Mouse (Mus musculus) CH12.LX (cell line): ENCODE results near the gene Snrnp35. TPM values are rescaled to one million over a fixed set of nuclear protein-coding genes. Genes with fewer than 3 reads are reported as not detected.
A peak's percentile ranks its signal among the peaks of the same experiment; 100 is the strongest.

Source experiments
- DNase-seq: peaks from one replicate; pipeline ENCODE4 v3.0.0-alpha.2; 2013; ENCODE audit errors: extremely low read depth
- H3K27ac ChIP-seq: 2 replicates; pipeline ENCODE4 v1.5.1; 2012; ENCODE audit warnings: low read depth, mild to moderate bottlenecking, control low read depth, moderate library complexity; ENCODE audit not compliant: insufficient read depth
- H3K27me3 ChIP-seq: replicated peaks from 2 replicates; pipeline ENCODE3; 2012; ENCODE audit warnings: inconsistent platforms
- H3K36me3 ChIP-seq, 2 experiments: replicated peaks in 1 of 2; 2 replicates each; pipeline versions ENCODE3 to v1.6.1; 2012; ENCODE audit warnings: inconsistent platforms in 1 of 2, low read length in 1 of 2, mild to moderate bottlenecking in 1 of 2, mixed read lengths in 1 of 2, moderate library complexity in 1 of 2; ENCODE audit not compliant: control insufficient read depth in 1 of 2, insufficient read depth in 1 of 2
- H3K4me1 ChIP-seq, 2 experiments: 2 replicates each; pipeline ENCODE4 v1.6.1; 2012; ENCODE audit warnings: inconsistent platforms in 1 of 2, moderate library complexity in 1 of 2; ENCODE audit not compliant: insufficient read depth in 2 of 2, control insufficient read depth in 1 of 2
- H3K4me2 ChIP-seq: 2 replicates; pipeline ENCODE4 v1.6.1; 2012; ENCODE audit warnings: low read depth, mild to moderate bottlenecking, control low read depth; ENCODE audit not compliant: poor library complexity, insufficient read depth, severe bottlenecking
- H3K4me3 ChIP-seq, 3 experiments: fragments of 150-350 bp in 1 of 3; sonication (generic) in 1 of 3; replicated peaks in 1 of 3; 2 replicates each; pipeline versions ENCODE3 to v1.5.1; 2011 to 2012; ENCODE audit warnings: low read depth in 2 of 3, low read length in 2 of 3, mild to moderate bottlenecking in 2 of 3, moderate library complexity in 2 of 3, control low read depth in 1 of 3, improper control_type of control experiment in 1 of 3, inconsistent platforms in 1 of 3, mixed read lengths in 1 of 3; ENCODE audit not compliant: poor library complexity in 1 of 3
- H3K79me2 ChIP-seq: replicated peaks from 2 replicates; pipeline ENCODE4 v1.6.1; 2012; ENCODE audit warnings: mild to moderate bottlenecking, moderate library complexity; ENCODE audit not compliant: control insufficient read depth, poor library complexity, insufficient read depth, severe bottlenecking; ENCODE audit errors: extremely low read depth
- H3K9ac ChIP-seq: 2 replicates; pipeline ENCODE4 v1.6.1; 2012; ENCODE audit warnings: low read depth, mild to moderate bottlenecking, control low read depth, moderate library complexity; ENCODE audit not compliant: insufficient read depth
- H3K9me3 ChIP-seq: replicated peaks from 2 replicates; pipeline ENCODE3; 2012; ENCODE audit warnings: low read length, inconsistent platforms, mixed read lengths
- CHD1 ChIP-seq: IDR thresholded peaks from 2 replicates; pipeline ENCODE4 v1.6.1; 2012; ENCODE audit warnings: low read depth, low read length, improper control_type of control experiment, inconsistent platforms
- CHD2 ChIP-seq: IDR thresholded peaks from 2 replicates; pipeline ENCODE4 v1.6.1; 2011; ENCODE audit warnings: low read length, improper control_type of control experiment
- EP300 ChIP-seq: IDR thresholded peaks from 2 replicates; pipeline ENCODE4 v1.6.1; 2011; ENCODE audit warnings: low read length, improper control_type of control experiment
- HCFC1 ChIP-seq: IDR thresholded peaks from 2 replicates; pipeline ENCODE4 v1.6.1; 2012; ENCODE audit warnings: low read depth, mild to moderate bottlenecking, inconsistent platforms, low read length, improper control_type of control experiment
- IRF4 ChIP-seq: IDR thresholded peaks from 2 replicates; pipeline ENCODE4 v1.6.1; 2014; ENCODE audit warnings: low read depth, mild to moderate bottlenecking, inconsistent platforms, low read length, improper control_type of control experiment
- JUN ChIP-seq: IDR thresholded peaks from 2 replicates; pipeline ENCODE4 v1.6.1; 2011; ENCODE audit warnings: low read depth, mild to moderate bottlenecking, low read length, improper control_type of control experiment, moderate library complexity; ENCODE audit not compliant: insufficient read depth
- MAX ChIP-seq: IDR thresholded peaks from 2 replicates; pipeline ENCODE4 v1.6.1; 2011; ENCODE audit warnings: low read length, improper control_type of control experiment
- MAZ ChIP-seq: IDR thresholded peaks from 2 replicates; pipeline ENCODE4 v1.6.1; 2012; ENCODE audit warnings: low read depth, mild to moderate bottlenecking, inconsistent platforms, low read length, improper control_type of control experiment, moderate library complexity
- MEF2A ChIP-seq: IDR thresholded peaks from 2 replicates; pipeline ENCODE4 v1.6.1; 2014; ENCODE audit warnings: low read depth, mild to moderate bottlenecking, inconsistent platforms, low read length, improper control_type of control experiment, borderline replicate concordance
- MXI1 ChIP-seq: IDR thresholded peaks from 2 replicates; pipeline ENCODE4 v1.6.1; 2011; ENCODE audit warnings: mild to moderate bottlenecking, low read depth, low read length, improper control_type of control experiment
- NELFE ChIP-seq: IDR thresholded peaks from 2 replicates; pipeline ENCODE4 v1.6.1; 2011; ENCODE audit warnings: low read depth, low read length, improper control_type of control experiment
- NRF1 ChIP-seq: IDR thresholded peaks from 2 replicates; pipeline ENCODE4 v1.6.1; 2014; ENCODE audit warnings: low read depth, mild to moderate bottlenecking, inconsistent platforms, low read length, improper control_type of control experiment, moderate library complexity
- PAX5 ChIP-seq: IDR thresholded peaks from 2 replicates; pipeline ENCODE4 v1.6.1; 2012; ENCODE audit warnings: low read length, inconsistent platforms, mixed read lengths
- POLR2A ChIP-seq: IDR thresholded peaks from 2 replicates; pipeline ENCODE4 v1.6.1; 2011; ENCODE audit warnings: low read depth, mild to moderate bottlenecking, improper control_type of control experiment, low read length
- POLR2AphosphoS2 ChIP-seq: IDR thresholded peaks from 2 replicates; pipeline ENCODE4 v1.6.1; 2011; ENCODE audit warnings: low read depth, low read length, improper control_type of control experiment
- RAD21 ChIP-seq: IDR thresholded peaks from 2 replicates; pipeline ENCODE4 v1.6.1; 2011; ENCODE audit warnings: low read depth, mild to moderate bottlenecking, low read length, improper control_type of control experiment, moderate library complexity
- SMC3 ChIP-seq: IDR thresholded peaks from 2 replicates; pipeline ENCODE4 v1.6.1; 2011; ENCODE audit warnings: low read depth, low read length, improper control_type of control experiment
- TBP ChIP-seq: conservative IDR thresholded peaks from 2 replicates; pipeline ENCODE4 v1.6.1; 2011; ENCODE audit warnings: low read depth, low read length, improper control_type of control experiment
- TCF12 ChIP-seq: IDR thresholded peaks from 2 replicates; pipeline ENCODE4 v1.6.1; 2014; ENCODE audit warnings: low read depth, mild to moderate bottlenecking, inconsistent platforms, low read length, improper control_type of control experiment
- USF2 ChIP-seq: conservative IDR thresholded peaks from 2 replicates; pipeline ENCODE4 v1.6.1; 2011; ENCODE audit warnings: low read depth, low read length, improper control_type of control experiment
- ZKSCAN1 ChIP-seq: IDR thresholded peaks from 2 replicates; pipeline ENCODE4 v1.6.1; 2012; ENCODE audit warnings: low read depth, inconsistent platforms, low read length, improper control_type of control experiment, borderline replicate concordance
- ZMIZ1 ChIP-seq: IDR thresholded peaks from 2 replicates; pipeline ENCODE4 v1.6.1; 2012; ENCODE audit warnings: low read depth, mild to moderate bottlenecking, inconsistent platforms, low read length, improper control_type of control experiment
- ZNF384 ChIP-seq: IDR thresholded peaks from 2 replicates; pipeline ENCODE4 v1.6.1; 2012; ENCODE audit warnings: low read depth, low read length, improper control_type of control experiment, inconsistent platforms
- dilution Hi-C: fragments of 300-500 bp; cut with MboI; formaldehyde crosslinking; loops from 2 replicates; pipeline ENCODE4 v1.14.3; 2020; ENCODE audit warnings: low sequenced_read_pairs; ENCODE audit not compliant: extremely low pct_unique_long_range_greater_than_20kb, extremely low pct_ligation_motif_present
- in situ Hi-C: fragments of 300-500 bp; cut with MboI; formaldehyde crosslinking; loops from 3 replicates; pipeline ENCODE4 v1.14.3; 2019; ENCODE audit warnings: low sequenced_read_pairs, low pct_ligation_motif_present, low pct_unique_long_range_greater_than_20kb, mixed read lengths
- polyA plus RNA-seq: library from polyadenylated mRNA; unstranded; fragments of >175 nt; gene quantifications from 2 replicates; pipeline ENCODE4 v1.2.1, GENCODE M21; 2012; ENCODE audit warnings: low read depth; ENCODE audit not compliant: insufficient read length
- total RNA-seq, 2 experiments: library from RNA; depleted of rRNA; stranded (reverse); fragments of 300-350 nt in 1 of 2; fragments of >200 nt in 1 of 2; gene quantifications; 2 replicates each; pipeline ENCODE4 v1.2.3; 2012 to 2014

Gene Snrnp35
- total and polyA plus RNA-seq, 3 experiments = 13.9 to 29.0 (median 27.4) TPM

GRCm38 (mm10) chr5:124446301-124446881 lies 36.5 kb upstream of the Snrnp35 start:
- in situ Hi-C loops (loop anchor here (25.0 kb wide), 1 partner anchor 416 kb away; the partner anchor contains the start of genes Ccdc92 and Zfp664), dilution Hi-C loops (no loop called here)
- H3K27me3 ChIP-seq = no peaks in the 10 kb centered on the region
- peaks cover 16 to 63% of the 10 kb centered on the region in 2 experiments for H3K4me1 ChIP-seq
- peaks cover 40 to 56% of the 10 kb centered on the region in 2 experiments for H3K36me3 ChIP-seq
- H3K27ac ChIP-seq = peak overlapping the region; percentile 77
- peaks cover 92% of the 10 kb centered on the region for H3K79me2 ChIP-seq
- peak overlapping the region; percentile 69 to 88 (median 76) for H3K4me3 ChIP-seq
- H3K4me2 ChIP-seq = peak overlapping the region; percentile 64
- H3K9ac ChIP-seq = peak overlapping the region; percentile 92
- H3K9me3 ChIP-seq = no peaks in the 10 kb centered on the region
- peak; percentile 90 for DNase-seq
- no peak for TF ChIP-seq SMC3
- TF ChIP-seq ZNF384 = no peak
- TF ChIP-seq IRF4 = no peak
- TF ChIP-seq MAZ = peak; percentile 67
- TF ChIP-seq RAD21 = no peak
- no peak for TF ChIP-seq NRF1
- TF ChIP-seq NELFE = 0 out of 2 replicates have a peak, but pooled peaks have one; percentile 15
- no peak for TF ChIP-seq ZKSCAN1
- peak; percentile 51; the same call in 1 of the 2 replicates for TF ChIP-seq POLR2A
- no peak for TF ChIP-seq JUN
- no peak for TF ChIP-seq EP300
- TF ChIP-seq CHD1 = no peak; the same call in 1 of the 2 replicates
- TF ChIP-seq ZMIZ1 = peak; percentile 34; the same call in 1 of the 2 replicates
- no peak for TF ChIP-seq MEF2A
- TF ChIP-seq USF2 = no peak
- no peak for TF ChIP-seq PAX5
- peak; percentile 47; the same call in 1 of the 2 replicates for TF ChIP-seq POLR2AphosphoS2
- no peak for TF ChIP-seq HCFC1
- TF ChIP-seq CHD2 = peak; percentile 63; the same call in 1 of the 2 replicates
- TF ChIP-seq TCF12 = peak; percentile 47; the same call in 1 of the 2 replicates
- TF ChIP-seq MAX = no peak
- TF ChIP-seq TBP = 0 out of 2 replicates have a peak, but pooled peaks have one; percentile 18
- no peak; the same call in 1 of the 2 replicates for TF ChIP-seq MXI1
